Mouse (Mus musculus): Measurements from ENCODE around the gene Tgfbr3.

DNA sequence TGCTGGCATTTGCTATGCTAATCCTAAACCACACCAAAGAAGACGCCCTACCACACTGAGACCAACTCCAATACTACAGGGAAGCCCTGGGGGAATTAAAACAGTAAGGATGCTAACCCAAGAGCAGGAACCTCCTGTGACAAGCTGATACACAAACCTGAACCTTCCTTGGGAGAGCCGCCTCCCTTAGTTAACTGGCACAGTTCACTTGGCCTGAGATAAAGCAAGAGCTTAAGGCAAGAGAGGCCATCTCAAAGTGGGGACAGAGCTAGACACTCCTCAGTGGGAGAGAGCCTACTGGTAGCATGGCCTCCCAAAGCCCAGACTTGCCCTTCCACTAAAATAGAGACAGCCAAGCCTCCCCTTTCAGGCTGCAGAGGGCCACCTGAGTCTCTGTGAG lies 79.4 kb downstream of the Tgfbr3 start:
- TF ChIP-seq CTCF (IDR thresholded peaks at IDR 0.05; ENCODE audit: borderline replicate concordance, insufficient read depth, low read length) = no peak
- TF ChIP-seq POLR2A (IDR thresholded peaks at IDR 0.05; ENCODE audit: low read depth, low read length) = no peak

Measured in embryonic fibroblast, embryonic 13.5 days (primary cell).